Mouse (Mus musculus): ENCODE data around the gene Plcd1.

GRCm38 (mm10) chr9:119088148-119088801 is 5.0 kb downstream of the Plcd1 start:
- TF ChIP-seq EP300 (IDR thresholded peaks at IDR 0.05; ENCODE audit: low read depth in 1 of 2, low read length in 2 of 2) = no peak
- no peak for TF ChIP-seq USF1 (IDR thresholded peaks at IDR 0.05; ENCODE audit: low read depth, low read length)
- no peak for TF ChIP-seq POLR2A (IDR thresholded peaks at IDR 0.05; ENCODE audit: control insufficient read depth in 1 of 2, insufficient read depth in 1 of 2, low read depth in 1 of 2, low read length in 2 of 2, poor library complexity in 1 of 2)
- no peak for TF ChIP-seq ZNF384 (IDR thresholded peaks at IDR 0.05; ENCODE audit: low read depth, low read length)
- TF ChIP-seq ZMIZ1 (IDR thresholded peaks at IDR 0.05; ENCODE audit: low read depth, low read length) = no peak
- no peak for TF ChIP-seq ETS1 (IDR thresholded peaks at IDR 0.05; ENCODE audit: low read depth, low read length)
- no peak for TF ChIP-seq CHD1 (IDR thresholded peaks at IDR 0.05; ENCODE audit: low read depth, low read length)
- no peak for TF ChIP-seq CTCF (IDR thresholded peaks at IDR 0.05 in 2 of 3, conservative IDR thresholded peaks at IDR 0.05 in 1 of 3; ENCODE audit: control insufficient read depth in 1 of 3, insufficient read depth in 1 of 3, low read depth in 2 of 3, low read length in 3 of 3, poor library complexity in 1 of 3, severe bottlenecking in 1 of 3)
- no peak for TF ChIP-seq GATA1 (IDR thresholded peaks at IDR 0.05; ENCODE audit: low read depth, low read length)
- TF ChIP-seq MAFK (IDR thresholded peaks at IDR 0.05; ENCODE audit: borderline replicate concordance, low read depth, low read length) = no peak

Measured in MEL (cell line).